Mouse (Mus musculus): ENCODE measurements at regions not wholly inside any gene's neighbourhood (a gene's known extent, or its start where the extent isn't known, plus 50 kb on each side); places are given as distances from the start of the nearest gene placed in this dataset.

- TF ChIP-seq GATA1 (IDR thresholded peaks at IDR 0.05; ENCODE audit: borderline replicate concordance, low read length) (no peak), FLI1 (IDR thresholded peaks at IDR 0.05; ENCODE audit: low read length) (no peak)
Observed at GRCm38 (mm10) chr10:99929191-99929590, 86.2 kb upstream of the Kitl start.

Measured in megakaryocyte, embryonic 14.5 days (primary cell).